Mouse (Mus musculus) brain, embryonic 14.5 days (tissue): ENCODE measurements around the gene Dmap1.

Experiments used
- CTCF ChIP-seq: fragments of 200-500 bp; IDR thresholded peaks from 2 replicates; pipeline ENCODE4 v1.5.1; 2012; ENCODE audit warnings: inconsistent platforms, mild to moderate bottlenecking, moderate library complexity, borderline replicate concordance; ENCODE audit not compliant: insufficient read depth, insufficient read length; ENCODE audit errors: extremely low read depth
- POLR2A ChIP-seq: fragments of 200-500 bp; IDR thresholded peaks from 2 replicates; pipeline ENCODE4 v1.6.1; 2012; ENCODE audit warnings: mild to moderate bottlenecking, inconsistent platforms, borderline replicate concordance; ENCODE audit not compliant: poor library complexity, insufficient read depth, insufficient read length, severe bottlenecking; ENCODE audit errors: extremely low read depth

GRCm38 (mm10) chr4:117724112-117724511 is 42.0 kb upstream of the Dmap1 start, which contains the start of gene Gm12845:
- TF ChIP-seq POLR2A (no peak), CTCF (no peak)
